Mouse (Mus musculus) myocyte (in vitro differentiated cells): Measurements from ENCODE around the gene Fat3. TPM values are rescaled to one million over a fixed set of nuclear protein-coding genes. Genes with fewer than 3 reads are reported as not detected.

ENCODE experiments used
- H3K27me3 ChIP-seq: one replicate; pipeline ENCODE4 v1.6.1; 2011; ENCODE audit not compliant: control insufficient read depth, insufficient read depth, insufficient read length
- H3K36me3 ChIP-seq: one replicate; pipeline ENCODE4 v1.6.1; 2011; ENCODE audit not compliant: control insufficient read depth, insufficient read depth
- H3K4me2 ChIP-seq: one replicate; pipeline ENCODE4 v1.6.1; 2011; ENCODE audit warnings: low read depth, control low read depth
- H3K4me3 ChIP-seq: one replicate; pipeline ENCODE4 v1.5.1; 2011; ENCODE audit warnings: mild to moderate bottlenecking, control low read depth, moderate library complexity
- H3K79me2 ChIP-seq: one replicate; pipeline ENCODE4 v1.6.1; 2011; ENCODE audit not compliant: control insufficient read depth, insufficient read depth
- H3ac ChIP-seq: one replicate; pipeline ENCODE4 v1.6.1; 2011; ENCODE audit not compliant: control insufficient read depth, insufficient read length
- CEBPB ChIP-seq: IDR thresholded peaks from 2 replicates; pipeline ENCODE4 v1.6.1; 2011; ENCODE audit warnings: mild to moderate bottlenecking, moderate library complexity; ENCODE audit not compliant: poor library complexity, insufficient read depth, severe bottlenecking
- E2F4 ChIP-seq: IDR thresholded peaks from one replicate; pipeline ENCODE4 v1.6.1; 2011; ENCODE audit warnings: mild to moderate bottlenecking, control low read depth, moderate library complexity; ENCODE audit not compliant: insufficient read depth
- MAX ChIP-seq: IDR thresholded peaks from one replicate; pipeline ENCODE4 v1.6.1; 2011; ENCODE audit warnings: low read depth, mild to moderate bottlenecking, control low read depth
- MYOD1 ChIP-seq, 3 experiments: IDR thresholded peaks; one replicate each; pipeline ENCODE4 v1.6.1; 2011; ENCODE audit warnings: control low read depth in 2 of 3, low read depth in 2 of 3, mild to moderate bottlenecking in 2 of 3, moderate library complexity in 1 of 3; ENCODE audit not compliant: insufficient read length in 2 of 3, control insufficient read depth in 1 of 3
- MYOG ChIP-seq, 3 experiments: IDR thresholded peaks; one replicate each; pipeline ENCODE4 v1.6.1; 2011; ENCODE audit warnings: control low read depth in 2 of 3, low read depth in 2 of 3, mild to moderate bottlenecking in 2 of 3; ENCODE audit not compliant: insufficient read length in 2 of 3, control insufficient read depth in 1 of 3, insufficient read depth in 1 of 3
- POLR2A ChIP-seq: IDR thresholded peaks from one replicate; pipeline ENCODE4 v1.6.1; 2011; ENCODE audit warnings: low read depth, mild to moderate bottlenecking, control low read depth, moderate library complexity; ENCODE audit not compliant: insufficient read length
- POLR2AphosphoS2 ChIP-seq: IDR thresholded peaks from one replicate; pipeline ENCODE4 v1.6.1; 2011; ENCODE audit warnings: low read depth, control low read depth; ENCODE audit not compliant: insufficient read length
- REST ChIP-seq: IDR thresholded peaks from one replicate; pipeline ENCODE4 v1.6.1; 2011; ENCODE audit warnings: mild to moderate bottlenecking, control low read depth, moderate library complexity; ENCODE audit not compliant: insufficient read depth, insufficient read length
- SRF ChIP-seq: IDR thresholded peaks from one replicate; pipeline ENCODE4 v1.6.1; 2011; ENCODE audit warnings: low read depth; ENCODE audit not compliant: control insufficient read depth, insufficient read length
- TCF12 ChIP-seq: IDR thresholded peaks from one replicate; pipeline ENCODE4 v1.6.1; 2011; ENCODE audit warnings: mild to moderate bottlenecking, control low read depth; ENCODE audit not compliant: poor library complexity, insufficient read depth, severe bottlenecking
- TCF3 ChIP-seq: IDR thresholded peaks from one replicate; pipeline ENCODE4 v1.6.1; 2011; ENCODE audit warnings: low read depth, control low read depth; ENCODE audit not compliant: insufficient read length
- USF1 ChIP-seq: IDR thresholded peaks from one replicate; pipeline ENCODE4 v1.6.1; 2011; ENCODE audit warnings: low read depth, mild to moderate bottlenecking, control low read depth, moderate library complexity
- polyA plus RNA-seq: library from polyadenylated mRNA; unstranded; fragments of >200 nt; fragmentation: generic; extraction: Trizol; gene quantifications from one replicate; pipeline ENCODE4 v1.2.1, GENCODE M21; 2012; ENCODE audit warnings: missing spikeins

Gene Fat3
- polyA plus RNA-seq, 1 experiment = not detected

DNA sequence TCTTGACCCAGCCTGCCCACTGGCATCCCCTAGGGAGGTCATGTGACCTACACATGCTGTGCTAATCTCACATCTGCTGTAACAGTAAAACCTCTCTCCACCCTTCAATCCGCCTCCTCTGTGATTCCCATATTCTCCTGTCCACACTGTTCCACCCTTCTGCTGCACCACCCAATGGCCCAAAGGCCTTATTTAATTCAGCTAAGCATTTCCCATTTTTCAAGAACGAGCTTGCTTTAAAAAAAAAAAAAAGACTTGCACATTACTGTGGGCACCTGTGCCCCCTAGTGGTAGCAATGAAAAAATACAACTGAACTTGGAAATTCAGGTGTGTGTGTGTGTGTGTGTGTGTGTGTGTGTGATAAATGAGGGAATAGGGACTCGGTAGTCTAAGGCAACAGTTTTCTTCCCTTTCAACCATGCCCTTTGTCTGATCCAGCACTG, 620.9 kb downstream of the Fat3 start:
- Histone ChIP-seq H3K4me2 (no peak overlapping the region), H3K27me3 (no peaks in the 10 kb centered on the region), H3ac (no peak overlapping the region), H3K79me2 (no peaks in the 10 kb centered on the region), H3K4me3 (no peak overlapping the region), H3K36me3 (no peaks in the 10 kb centered on the region)
- no peak for TF ChIP-seq POLR2A
- TF ChIP-seq MYOG (IDR thresholded peaks at IDR 0.05; ENCODE audit: control insufficient read depth in 1 of 3, insufficient read depth in 1 of 3, insufficient read length in 2 of 3, low read depth in 2 of 3) = no peak
- TF ChIP-seq MYOD1 (IDR thresholded peaks at IDR 0.05; ENCODE audit: control insufficient read depth in 1 of 3, insufficient read length in 2 of 3, low read depth in 2 of 3) = no peak
- TF ChIP-seq REST = no peak
- TF ChIP-seq POLR2AphosphoS2 = no peak

DNA sequence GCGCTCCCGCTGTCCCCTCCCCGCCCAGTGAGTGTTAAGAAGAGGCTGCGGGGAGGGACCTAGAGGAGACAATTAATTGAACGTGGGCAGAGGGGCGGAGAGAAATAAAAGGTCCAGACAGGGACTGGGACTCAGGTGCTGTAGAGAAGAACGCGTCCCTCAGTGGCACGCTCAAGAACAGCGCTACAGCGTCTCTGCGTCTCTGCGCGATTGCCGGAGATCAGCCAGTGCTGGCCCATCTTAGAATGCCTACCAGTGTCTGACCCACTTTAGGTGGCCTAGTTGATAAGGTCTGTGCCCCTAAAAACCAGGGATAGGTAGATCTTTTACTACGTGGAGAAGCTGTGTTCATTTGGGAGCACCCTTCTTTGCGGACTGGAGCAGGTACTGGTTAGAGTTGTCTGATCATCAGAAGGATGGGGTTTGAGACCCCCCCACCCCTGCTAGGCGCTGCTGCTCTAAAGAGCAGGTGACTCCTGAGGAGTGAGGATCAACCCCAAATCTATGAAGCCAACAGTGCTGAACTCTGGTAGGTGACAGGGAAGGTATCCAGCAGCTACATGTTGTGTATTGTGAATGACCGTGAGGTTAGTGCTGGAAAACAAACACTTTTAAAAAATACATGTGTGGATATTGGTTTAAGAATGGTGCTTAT, 626.5 kb downstream of the Fat3 start, which contains the start of gene Mtnr1b:
TSS of gene Mtnr1b (minus strand) at position 51 of the 655 bp plus-strand sequence.
- H3K4me2 ChIP-seq = no peak within 1 kb of the TSS
- no peak within 1 kb of the TSS for H3ac ChIP-seq
- H3K27me3 ChIP-seq = no peaks in the 10 kb centered on the region
- TF ChIP-seq USF1 = no peak
- no peak for TF ChIP-seq MYOG (IDR thresholded peaks at IDR 0.05; ENCODE audit: control insufficient read depth in 1 of 3, insufficient read depth in 1 of 3, insufficient read length in 2 of 3, low read depth in 2 of 3)
- TF ChIP-seq MAX = no peak
- no peak for TF ChIP-seq E2F4
- no peak for TF ChIP-seq TCF3
- TF ChIP-seq SRF = no peak
- TF ChIP-seq REST = no peak
- TF ChIP-seq CEBPB = no peak
- no peak for TF ChIP-seq TCF12
- TF ChIP-seq POLR2AphosphoS2 = no peak
- TF ChIP-seq POLR2A = no peak
- no peak for TF ChIP-seq MYOD1 (IDR thresholded peaks at IDR 0.05; ENCODE audit: control insufficient read depth in 1 of 3, insufficient read length in 2 of 3, low read depth in 2 of 3)
- H3K36me3 ChIP-seq = no peaks in the 10 kb centered on the region
- no peak within 1 kb of the TSS for H3K4me3 ChIP-seq
- no peaks in the 10 kb centered on the region for H3K79me2 ChIP-seq

DNA sequence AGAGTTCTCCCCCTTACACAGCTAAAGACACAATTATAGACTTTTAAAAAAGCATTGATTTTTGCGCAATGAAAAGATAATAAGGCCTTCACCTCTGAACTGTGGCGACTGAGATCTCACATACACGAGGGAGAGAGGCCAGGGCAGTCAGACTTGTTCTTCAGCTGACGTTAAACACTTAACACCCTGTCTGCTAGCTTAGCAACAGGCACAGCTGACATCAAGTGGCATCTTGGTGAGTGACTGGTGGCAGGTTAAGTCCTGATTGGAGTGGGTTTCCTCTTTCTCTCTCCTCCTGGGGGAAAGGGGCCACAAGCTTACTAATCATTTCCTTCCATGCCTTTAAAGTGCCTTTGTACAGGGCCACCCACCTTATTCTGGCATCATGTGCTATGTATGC, 631.1 kb downstream of the Fat3 start:
- H3K4me3 ChIP-seq = no peak overlapping the region
- TF ChIP-seq MAX (no peak), REST (no peak), TCF3 (no peak), E2F4 (no peak), CEBPB (no peak), TCF12 (no peak), MYOD1 (IDR thresholded peaks at IDR 0.05; ENCODE audit: control insufficient read depth in 1 of 3, insufficient read length in 2 of 3, low read depth in 2 of 3) (no peak), SRF (no peak), MYOG (IDR thresholded peaks at IDR 0.05; ENCODE audit: control insufficient read depth in 1 of 3, insufficient read depth in 1 of 3, insufficient read length in 2 of 3, low read depth in 2 of 3) (no peak), POLR2AphosphoS2 (no peak), USF1 (no peak), POLR2A (no peak)
- H3K27me3 ChIP-seq = no peaks in the 10 kb centered on the region
- H3K36me3 ChIP-seq = no peaks in the 10 kb centered on the region
- no peak overlapping the region for H3K4me2 ChIP-seq
- H3ac ChIP-seq = no peak overlapping the region
- H3K79me2 ChIP-seq = no peaks in the 10 kb centered on the region

DNA sequence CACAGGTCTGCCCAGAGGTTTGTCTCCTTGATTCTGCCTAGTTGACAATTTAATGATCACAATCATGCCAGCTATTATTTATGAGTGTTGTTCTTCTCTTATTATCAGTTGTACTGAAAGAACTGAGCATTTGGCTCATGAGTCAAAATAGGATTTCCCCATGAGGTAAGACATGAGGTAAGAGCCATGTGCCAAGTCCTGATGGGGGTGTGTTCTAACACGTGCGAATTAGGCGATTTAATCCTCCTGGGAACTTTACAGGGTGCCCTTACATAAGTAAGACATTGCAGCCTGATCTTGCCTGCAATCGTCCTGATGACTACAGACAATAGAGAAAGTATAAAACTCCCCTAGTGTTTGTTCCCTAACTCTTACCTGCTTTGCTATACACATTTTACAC, 631.6 kb downstream of the Fat3 start:
- Histone ChIP-seq H3K4me3 (no peak overlapping the region), H3K79me2 (no peaks in the 10 kb centered on the region), H3K36me3 (no peaks in the 10 kb centered on the region), H3K27me3 (no peaks in the 10 kb centered on the region), H3K4me2 (no peak overlapping the region), H3ac (no peak overlapping the region)
- TF ChIP-seq POLR2AphosphoS2 (no peak), POLR2A (no peak), MYOD1 (IDR thresholded peaks at IDR 0.05; ENCODE audit: control insufficient read depth in 1 of 3, insufficient read length in 2 of 3, low read depth in 2 of 3) (no peak)

DNA sequence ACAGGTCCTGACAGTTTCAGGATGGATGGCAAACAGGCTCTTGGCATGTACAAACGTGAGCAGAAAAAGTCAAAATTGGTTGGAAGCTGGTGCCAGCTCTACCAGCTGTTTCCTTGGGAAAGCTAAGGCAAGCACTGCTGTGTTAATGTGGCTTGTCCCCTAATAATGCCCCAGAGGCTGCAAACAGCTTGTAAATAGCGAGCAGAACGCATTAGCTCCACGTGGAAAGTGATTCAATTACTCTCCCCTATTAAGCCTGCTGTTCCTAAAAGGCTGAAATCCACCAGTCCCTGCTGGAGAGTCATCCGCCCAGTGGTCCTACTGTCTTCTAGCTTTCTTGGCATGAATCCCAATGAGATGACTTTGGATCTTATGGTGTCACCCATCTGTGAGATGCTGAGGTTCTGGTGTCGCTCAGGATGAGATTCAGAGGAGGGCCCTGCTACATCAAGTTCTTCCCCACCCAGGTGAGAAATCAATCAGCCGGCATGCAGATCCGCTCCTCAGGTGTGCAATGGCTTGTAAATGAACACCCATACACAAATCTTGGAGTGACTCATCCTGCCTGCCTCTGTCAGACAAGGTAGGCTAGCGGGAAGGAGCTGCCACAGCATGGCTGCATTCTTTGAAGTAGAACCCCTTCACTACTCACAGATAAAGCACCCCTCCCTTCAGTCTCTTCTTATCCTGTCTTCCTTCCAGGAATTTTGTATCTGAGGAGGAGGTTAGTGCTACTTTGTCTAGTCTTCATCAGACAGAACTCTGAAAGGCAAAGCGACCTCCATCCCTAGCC, 634.6 kb downstream of the Fat3 start:
- H3K27me3 ChIP-seq = no peaks in the 10 kb centered on the region
- no peak overlapping the region for H3ac ChIP-seq
- H3K4me2 ChIP-seq = no peak overlapping the region
- TF ChIP-seq TCF3 = no peak
- TF ChIP-seq REST = no peak
- no peak for TF ChIP-seq CEBPB
- no peak overlapping the region for H3K4me3 ChIP-seq
- H3K36me3 ChIP-seq = no peaks in the 10 kb centered on the region
- H3K79me2 ChIP-seq = no peaks in the 10 kb centered on the region
